Mouse (Mus musculus): ENCODE measurements around the gene Mta3. TPM values are rescaled to one million over a fixed set of nuclear protein-coding genes. Genes with fewer than 3 reads are reported as not detected.

The Mta3 gene
- polyA plus RNA-seq (2012; rRNA removed), result 44.5 and 59.9 TPM in 2 replicates

GRCm38 (mm10) chr17:83706116-83706593 is at the start of gene Mta3:
Gene Mta3 (plus strand): TSS chr17:83706163.
- no peaks in the 10 kb centered on the region for H3K27me3 ChIP-seq (ENCODE audit: control insufficient read depth, insufficient read depth, low read length)
- H3K27ac ChIP-seq (ENCODE audit: control insufficient read depth, insufficient read depth, low read length), result peak within 1 kb of the TSS; percentile 83
- H3K36me3 ChIP-seq (ENCODE audit: control insufficient read depth, insufficient read depth, low read length), result no peaks in the 10 kb centered on the region
- H3K4me1 ChIP-seq (replicated peaks; ENCODE audit: control insufficient read depth, insufficient read depth, low read length), result peaks cover 26% of the 10 kb centered on the region
- WGBS, result under 1% methylated on average over 40 of the region's 56 CpGs
- TF ChIP-seq POLR2A (IDR thresholded peaks at IDR 0.05; ENCODE audit: control insufficient read depth, extremely low read depth, insufficient read depth, low read length, poor library complexity), result no peak
- TF ChIP-seq CTCF (IDR thresholded peaks at IDR 0.05; ENCODE audit: borderline replicate concordance, control insufficient read depth, extremely low read depth, insufficient read depth, low read length, poor library complexity), result no peak
- DNase-seq, result peak; percentile 73
- H3K4me3 ChIP-seq (ENCODE audit: control insufficient read depth, insufficient read depth, low read length), result peak within 1 kb of the TSS; percentile 99

DNA sequence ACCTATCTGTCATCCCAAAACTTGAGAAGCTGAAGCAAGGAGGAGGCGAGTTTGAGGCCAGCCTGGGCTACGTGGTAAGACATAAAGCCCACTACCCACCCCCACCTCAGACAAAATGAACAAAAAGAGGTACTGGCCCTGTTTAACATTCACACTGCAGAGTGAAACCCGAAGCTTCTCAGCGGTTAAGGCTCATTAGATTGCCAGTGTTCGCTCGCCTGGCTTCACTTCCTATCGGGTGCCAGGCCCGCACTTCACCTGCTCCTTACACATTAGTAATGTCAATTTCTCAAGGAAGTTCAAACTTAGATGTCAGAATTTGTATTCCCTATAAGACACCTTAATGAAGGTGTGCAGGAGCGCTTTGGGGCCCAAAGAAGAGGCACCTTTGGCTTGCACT is 48.6 kb upstream of the Mta3 start:
- H3K4me1 ChIP-seq (replicated peaks; ENCODE audit: control insufficient read depth, insufficient read depth, low read length), result peaks cover 10% of the 10 kb centered on the region
- H3K4me3 ChIP-seq (ENCODE audit: control insufficient read depth, insufficient read depth, low read length), result no peak overlapping the region
- WGBS, result 94% methylated on average over 9 of the region's 9 CpGs
- no peaks in the 10 kb centered on the region for H3K27me3 ChIP-seq (ENCODE audit: control insufficient read depth, insufficient read depth, low read length)
- no peak overlapping the region for H3K27ac ChIP-seq (ENCODE audit: control insufficient read depth, insufficient read depth, low read length)
- DNase-seq, result no peak
- TF ChIP-seq POLR2A (IDR thresholded peaks at IDR 0.05; ENCODE audit: control insufficient read depth, extremely low read depth, insufficient read depth, low read length, poor library complexity) (no peak), CTCF (IDR thresholded peaks at IDR 0.05; ENCODE audit: borderline replicate concordance, control insufficient read depth, extremely low read depth, insufficient read depth, low read length, poor library complexity) (no peak)
- H3K36me3 ChIP-seq (ENCODE audit: control insufficient read depth, insufficient read depth, low read length), result no peaks in the 10 kb centered on the region

DNA sequence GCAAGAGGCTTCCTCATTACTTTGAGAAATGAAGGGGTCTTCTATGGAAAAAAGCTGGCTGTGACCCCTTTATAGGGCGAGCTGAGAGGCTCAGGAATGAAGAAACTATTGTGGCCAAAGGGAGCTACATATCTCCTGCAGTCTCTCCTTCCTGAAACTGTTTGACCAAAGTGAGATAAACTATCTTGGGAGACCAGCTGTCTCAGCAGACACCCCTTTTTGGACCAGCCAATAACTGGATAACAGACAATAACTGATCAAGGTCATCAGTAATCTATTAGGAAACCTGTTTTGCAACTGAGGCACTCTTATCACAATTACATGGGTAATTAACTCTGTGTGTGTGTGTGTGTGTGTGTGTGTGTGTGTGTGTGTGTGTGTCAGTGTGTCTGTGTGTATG is 47.0 kb upstream of the Mta3 start:
- peaks cover 10% of the 10 kb centered on the region for H3K4me1 ChIP-seq (replicated peaks; ENCODE audit: control insufficient read depth, insufficient read depth, low read length)
- no peak for TF ChIP-seq POLR2A (IDR thresholded peaks at IDR 0.05; ENCODE audit: control insufficient read depth, extremely low read depth, insufficient read depth, low read length, poor library complexity)
- no peak for TF ChIP-seq CTCF (IDR thresholded peaks at IDR 0.05; ENCODE audit: borderline replicate concordance, control insufficient read depth, extremely low read depth, insufficient read depth, low read length, poor library complexity)
- no peaks in the 10 kb centered on the region for H3K27me3 ChIP-seq (ENCODE audit: control insufficient read depth, insufficient read depth, low read length)
- WGBS, result 85% methylated on average over 1 of the region's 1 CpGs
- no peak overlapping the region for H3K4me3 ChIP-seq (ENCODE audit: control insufficient read depth, insufficient read depth, low read length)
- no peak for DNase-seq
- H3K27ac ChIP-seq (ENCODE audit: control insufficient read depth, insufficient read depth, low read length), result no peak overlapping the region
- no peaks in the 10 kb centered on the region for H3K36me3 ChIP-seq (ENCODE audit: control insufficient read depth, insufficient read depth, low read length)

DNA sequence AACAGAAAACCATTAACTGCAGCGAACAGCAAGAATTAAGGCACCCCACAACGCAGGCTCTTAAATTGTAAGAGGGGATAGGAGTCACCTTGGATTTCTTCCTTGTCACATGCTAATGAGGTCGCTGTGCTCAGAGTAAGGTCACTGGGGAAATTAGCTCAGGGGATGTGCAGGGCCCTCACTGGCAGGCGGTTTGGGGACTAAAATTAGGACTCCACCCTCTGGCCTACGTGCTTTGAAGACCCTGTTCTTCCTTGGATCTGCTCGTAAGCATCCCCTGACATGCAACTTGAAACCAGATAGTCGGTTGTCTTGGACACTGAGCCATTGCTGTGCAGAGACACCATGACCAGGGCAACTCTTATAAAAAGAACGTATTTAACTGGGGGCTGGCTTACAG is 41.2 kb upstream of the Mta3 start:
- no peaks in the 10 kb centered on the region for H3K36me3 ChIP-seq (ENCODE audit: control insufficient read depth, insufficient read depth, low read length)
- H3K4me1 ChIP-seq (replicated peaks; ENCODE audit: control insufficient read depth, insufficient read depth, low read length), result peaks cover 6% of the 10 kb centered on the region

GRCm38 (mm10) chr17:83666597-83667287 is 39.2 kb upstream of the Mta3 start:
- no peak overlapping the region for H3K4me3 ChIP-seq (ENCODE audit: control insufficient read depth, insufficient read depth, low read length)
- no peaks in the 10 kb centered on the region for H3K27me3 ChIP-seq (ENCODE audit: control insufficient read depth, insufficient read depth, low read length)
- no peaks in the 10 kb centered on the region for H3K36me3 ChIP-seq (ENCODE audit: control insufficient read depth, insufficient read depth, low read length)
- DNase-seq, result no peak
- no peak overlapping the region for H3K27ac ChIP-seq (ENCODE audit: control insufficient read depth, insufficient read depth, low read length)
- TF ChIP-seq CTCF (IDR thresholded peaks at IDR 0.05; ENCODE audit: borderline replicate concordance, control insufficient read depth, extremely low read depth, insufficient read depth, low read length, poor library complexity) (no peak), POLR2A (IDR thresholded peaks at IDR 0.05; ENCODE audit: control insufficient read depth, extremely low read depth, insufficient read depth, low read length, poor library complexity) (no peak)
- H3K4me1 ChIP-seq (replicated peaks; ENCODE audit: control insufficient read depth, insufficient read depth, low read length), result peaks cover 6% of the 10 kb centered on the region
- 73% methylated on average over 13 of the region's 13 CpGs for WGBS

More for the DNA sequence above, 41.2 kb upstream of the Mta3 start:
- 94% methylated on average over 8 of the region's 8 CpGs for WGBS
- Histone ChIP-seq H3K4me3 (ENCODE audit: control insufficient read depth, insufficient read depth, low read length) (no peak overlapping the region), H3K27ac (ENCODE audit: control insufficient read depth, insufficient read depth, low read length) (no peak overlapping the region), H3K27me3 (ENCODE audit: control insufficient read depth, insufficient read depth, low read length) (no peaks in the 10 kb centered on the region)
- no peak for DNase-seq
- TF ChIP-seq CTCF (IDR thresholded peaks at IDR 0.05; ENCODE audit: borderline replicate concordance, control insufficient read depth, extremely low read depth, insufficient read depth, low read length, poor library complexity) (no peak), POLR2A (IDR thresholded peaks at IDR 0.05; ENCODE audit: control insufficient read depth, extremely low read depth, insufficient read depth, low read length, poor library complexity) (no peak)

- Histone ChIP-seq H3K27me3 (ENCODE audit: control insufficient read depth, insufficient read depth, low read length) (no peaks in the 10 kb centered on the region), H3K27ac (ENCODE audit: control insufficient read depth, insufficient read depth, low read length) (no peak overlapping the region), H3K4me1 (replicated peaks; ENCODE audit: control insufficient read depth, insufficient read depth, low read length) (peaks cover 6% of the 10 kb centered on the region), H3K36me3 (ENCODE audit: control insufficient read depth, insufficient read depth, low read length) (no peaks in the 10 kb centered on the region), H3K4me3 (ENCODE audit: control insufficient read depth, insufficient read depth, low read length) (no peak overlapping the region)
- WGBS, result 67% methylated on average over 3 of the region's 3 CpGs
- no peak for DNase-seq
- no peak for TF ChIP-seq POLR2A (IDR thresholded peaks at IDR 0.05; ENCODE audit: control insufficient read depth, extremely low read depth, insufficient read depth, low read length, poor library complexity)
Measured at GRCm38 (mm10) chr17:83667934-83668690, 37.9 kb upstream of the Mta3 start.

All from thymus, adult 2 months (tissue).